Mouse (Mus musculus) limb, embryonic 12.5 days (tissue): ENCODE results near the gene Gprin1. TPM values are rescaled to one million over a fixed set of nuclear protein-coding genes. Genes with fewer than 3 reads are reported as not detected.
A peak's percentile ranks its signal among the peaks of the same experiment; 100 is the strongest.

Experiments
- ATAC-seq: fragments of 200-750 bp; cut with Nextera tagmentation; 2 replicates; pipeline ENCODE4 v1.8.0; 2017; ENCODE audit warnings: low read depth, moderate TSS enrichment; ENCODE audit not compliant: insufficient number of reproducible peaks, insufficient read depth, low FRiP score, low TSS enrichment
- H3K27ac ChIP-seq: fragments of 300-500 bp; sonication (generic); 2 replicates; pipeline ENCODE4 v1.5.1; 2016; ENCODE audit warnings: mild to moderate bottlenecking, moderate library complexity
- H3K27me3 ChIP-seq: fragments of 300-500 bp; sonication (generic); 2 replicates; pipeline ENCODE4 v1.6.1; 2016; ENCODE audit warnings: mild to moderate bottlenecking, moderate library complexity
- H3K36me3 ChIP-seq: fragments of 300-500 bp; sonication (generic); 2 replicates; pipeline ENCODE4 v1.6.1; 2016; ENCODE audit warnings: mild to moderate bottlenecking, moderate library complexity
- H3K4me1 ChIP-seq: fragments of 300-500 bp; sonication (generic); replicated peaks from 2 replicates; pipeline ENCODE4 v1.6.1; 2016
- H3K4me2 ChIP-seq: fragments of 300-500 bp; sonication (generic); 2 replicates; pipeline ENCODE4 v1.6.1; 2016; ENCODE audit warnings: mild to moderate bottlenecking, moderate library complexity
- H3K4me3 ChIP-seq: fragments of 300-500 bp; sonication (generic); replicated peaks from 2 replicates; pipeline ENCODE4 v1.5.1; 2016; ENCODE audit warnings: mild to moderate bottlenecking
- H3K9ac ChIP-seq: fragments of 300-500 bp; sonication (generic); replicated peaks from 2 replicates; pipeline ENCODE4 v1.6.1; 2016; ENCODE audit warnings: mild to moderate bottlenecking, moderate library complexity
- H3K9me3 ChIP-seq: fragments of 300-500 bp; sonication (generic); 2 replicates; pipeline ENCODE4 v1.6.1; 2016; ENCODE audit warnings: mild to moderate bottlenecking, moderate library complexity
- WGBS: fragments of 180-500 bp; shearing (Covaris S2); methylation state at CpG from one replicate; pipeline ENCODE4 v1.1.7; 2016; 5-methylcytosine and 5-hydroxymethylcytosine counted together
- polyA plus RNA-seq: library from polyadenylated mRNA; unstranded; fragments of >200 nt; fragmentation: Nextera tagmentation; extraction: Ambion mirVana; gene quantifications from 2 replicates; pipeline ENCODE4 v1.2.1, GENCODE M21; 2016

Gene Gprin1
- polyA plus RNA-seq: 0.45 and 0.51 TPM in 2 replicates

GRCm38 (mm10) chr13:54749864-54750411 lies at the start of gene Gprin1:
Gene Gprin1, minus strand, starts transcription at chr13:54749874.
- H3K27ac ChIP-seq: no peak within 1 kb of the TSS

GRCm38 (mm10) chr13:54798740-54799139 lies 49.1 kb upstream of the Gprin1 start:
- no peak for ATAC-seq
- H3K4me3 ChIP-seq: no peak overlapping the region

More at GRCm38 (mm10) chr13:54749864-54750411, at the start of gene Gprin1:
- no peak for ATAC-seq
- H3K36me3 ChIP-seq: no peaks in the 10 kb centered on the region
- H3K9me3 ChIP-seq: no peaks in the 10 kb centered on the region
- peaks cover 10% of the 10 kb centered on the region; the same call in 1 of the 2 replicates for H3K4me1 ChIP-seq
- whole genome bisulfite sequencing: 3% methylated on average over 29 of the region's 29 CpGs
- peak within 1 kb of the TSS; percentile 57 for H3K4me3 ChIP-seq
- no peak within 1 kb of the TSS for H3K9ac ChIP-seq
- H3K27me3 ChIP-seq: peaks cover 85% of the 10 kb centered on the region
- H3K4me2 ChIP-seq: peak within 1 kb of the TSS; percentile 89

GRCm38 (mm10) chr13:54797861-54798643 lies 48.4 kb upstream of the Gprin1 start:
- no peaks in the 10 kb centered on the region for H3K4me1 ChIP-seq
- ATAC-seq: no peak
- peaks cover 42% of the 10 kb centered on the region for H3K27me3 ChIP-seq
- H3K9me3 ChIP-seq: no peaks in the 10 kb centered on the region
- no peak overlapping the region for H3K4me3 ChIP-seq
- WGBS: 81% methylated on average over 16 of the region's 16 CpGs
- no peak overlapping the region for H3K27ac ChIP-seq
- no peak overlapping the region for H3K9ac ChIP-seq
- no peaks in the 10 kb centered on the region for H3K36me3 ChIP-seq
- H3K4me2 ChIP-seq: no peak overlapping the region

More at GRCm38 (mm10) chr13:54798740-54799139, 49.1 kb upstream of the Gprin1 start:
- no peak overlapping the region for H3K9ac ChIP-seq
- H3K4me2 ChIP-seq: no peak overlapping the region
- H3K27me3 ChIP-seq: peaks cover 36% of the 10 kb centered on the region
- H3K27ac ChIP-seq: no peak overlapping the region
- no peaks in the 10 kb centered on the region for H3K9me3 ChIP-seq
- 74% methylated on average over 10 of the region's 10 CpGs for WGBS
- no peaks in the 10 kb centered on the region for H3K4me1 ChIP-seq
- H3K36me3 ChIP-seq: no peaks in the 10 kb centered on the region

- peaks cover 49% of the 10 kb centered on the region for H3K27me3 ChIP-seq
- H3K4me3 ChIP-seq: no peak overlapping the region
- no peak overlapping the region for H3K4me2 ChIP-seq
- H3K9me3 ChIP-seq: no peaks in the 10 kb centered on the region
- H3K4me1 ChIP-seq: 0 out of 2 replicates have a peak, but pooled peaks cover 4% of the 10 kb centered on the region
- no peak overlapping the region for H3K9ac ChIP-seq
- 41% methylated on average over 4 of the region's 4 CpGs for WGBS
- no peaks in the 10 kb centered on the region for H3K36me3 ChIP-seq
- H3K27ac ChIP-seq: no peak overlapping the region
- no peak for ATAC-seq
Measured at GRCm38 (mm10) chr13:54797356-54797755, 47.7 kb upstream of the Gprin1 start.

- H3K4me2 ChIP-seq: no peak overlapping the region
- H3K27me3 ChIP-seq: peaks cover 74% of the 10 kb centered on the region
- no peak overlapping the region for H3K4me3 ChIP-seq
- ATAC-seq: no peak
- H3K27ac ChIP-seq: no peak overlapping the region
- WGBS: 49% methylated on average over 5 of the region's 5 CpGs
- H3K36me3 ChIP-seq: no peaks in the 10 kb centered on the region
- H3K9me3 ChIP-seq: no peaks in the 10 kb centered on the region
- peaks cover 9% of the 10 kb centered on the region for H3K4me1 ChIP-seq
- no peak overlapping the region for H3K9ac ChIP-seq
Measured at GRCm38 (mm10) chr13:54794843-54795242, 45.2 kb upstream of the Gprin1 start.

GRCm38 (mm10) chr13:54794002-54794577 lies 44.4 kb upstream of the Gprin1 start:
- H3K4me3 ChIP-seq: no peak overlapping the region
- H3K9ac ChIP-seq: no peak overlapping the region
- H3K27ac ChIP-seq: no peak overlapping the region
- peaks cover 82% of the 10 kb centered on the region for H3K27me3 ChIP-seq
- 65% methylated on average over 16 of the region's 16 CpGs for WGBS
- H3K9me3 ChIP-seq: no peaks in the 10 kb centered on the region
- peaks cover 15% of the 10 kb centered on the region for H3K4me1 ChIP-seq
- H3K36me3 ChIP-seq: no peaks in the 10 kb centered on the region
- H3K4me2 ChIP-seq: no peak overlapping the region
- no peak for ATAC-seq

GRCm38 (mm10) chr13:54792259-54793230 lies 42.9 kb upstream of the Gprin1 start:
- H3K4me3 ChIP-seq: no peak overlapping the region
- H3K4me2 ChIP-seq: no peak overlapping the region
- no peak for ATAC-seq
- H3K9ac ChIP-seq: no peak overlapping the region
- H3K27ac ChIP-seq: no peak overlapping the region
- no peaks in the 10 kb centered on the region for H3K9me3 ChIP-seq
- 14% methylated on average over 21 of the region's 21 CpGs for WGBS
- peaks cover 17% of the 10 kb centered on the region for H3K4me1 ChIP-seq
- peaks cover 82% of the 10 kb centered on the region for H3K27me3 ChIP-seq
- no peaks in the 10 kb centered on the region for H3K36me3 ChIP-seq

- Histone ChIP-seq H3K9ac (peak overlapping the region; percentile 45), H3K4me3 (peak overlapping the region; percentile 57), H3K36me3 (no peaks in the 10 kb centered on the region), H3K4me1 (peaks cover 17% of the 10 kb centered on the region), H3K27ac (no peak overlapping the region), H3K4me2 (peak overlapping the region; percentile 97), H3K27me3 (peaks cover 73% of the 10 kb centered on the region), H3K9me3 (no peaks in the 10 kb centered on the region)
- WGBS: 2% methylated on average over 38 of the region's 38 CpGs
- peak; percentile 43; the same call in 1 of the 2 replicates for ATAC-seq
Measured at GRCm38 (mm10) chr13:54789561-54790397, 40.1 kb upstream of the Gprin1 start.

GRCm38 (mm10) chr13:54788740-54789560 lies 39.3 kb upstream of the Gprin1 start, which contains the start of gene Tspan17:
Gene Tspan17, plus strand, starts transcription at chr13:54789377.
- WGBS: 2% methylated on average over 49 of the region's 49 CpGs
- Histone ChIP-seq H3K4me3 (peak within 1 kb of the TSS; percentile 57), H3K4me2 (peak within 1 kb of the TSS; percentile 97), H3K4me1 (peaks cover 17% of the 10 kb centered on the region), H3K9ac (peak within 1 kb of the TSS; percentile 45), H3K27me3 (peaks cover 68% of the 10 kb centered on the region), H3K9me3 (no peaks in the 10 kb centered on the region), H3K27ac (no peak within 1 kb of the TSS), H3K36me3 (no peaks in the 10 kb centered on the region)
- ATAC-seq: peak; percentile 61
